Mouse (Mus musculus) kidney, adult 2 months (tissue): ENCODE measurements around the gene Hoxb3.

Experiments
- CTCF ChIP-seq: fragments of 200-500 bp; conservative IDR thresholded peaks from 2 replicates; pipeline ENCODE4 v1.5.1; 2011; ENCODE audit warnings: low read depth, mild to moderate bottlenecking, control low read depth, low read length, moderate library complexity, mixed read lengths; ENCODE audit not compliant: insufficient read depth, insufficient read length
- POLR2A ChIP-seq: fragments of 200-500 bp; IDR thresholded peaks from one replicate; pipeline ENCODE4 v1.6.1; 2011; ENCODE audit warnings: low read depth, low read length, control low read depth

GRCm38 (mm10) chr11:96363807-96364206 is 40.7 kb downstream of the Hoxb3 start:
- TF ChIP-seq CTCF = no peak
- no peak for TF ChIP-seq POLR2A
